Mouse (Mus musculus) cortical plate, adult 2 months (tissue): ENCODE data around the gene Cyfip1. TPM values are rescaled to one million over a fixed set of nuclear protein-coding genes. Genes with fewer than 3 reads are reported as not detected.

ENCODE experiments used
- H3K27ac ChIP-seq: fragments of 200-500 bp; 2 replicates; pipeline ENCODE4 v1.5.1; 2012; ENCODE audit warnings: low read length, control low read depth, inconsistent platforms; ENCODE audit not compliant: insufficient read depth
- H3K4me1 ChIP-seq: fragments of 200-500 bp; 2 replicates; pipeline ENCODE4 v1.6.1; 2011; ENCODE audit warnings: low read length; ENCODE audit not compliant: control insufficient read depth, insufficient read depth
- H3K4me3 ChIP-seq: fragments of 200-500 bp; 2 replicates; pipeline ENCODE4 v1.5.1; 2011; ENCODE audit warnings: mild to moderate bottlenecking, low read length, control low read depth; ENCODE audit not compliant: insufficient read depth
- CTCF ChIP-seq: fragments of 200-500 bp; IDR thresholded peaks from 2 replicates; pipeline ENCODE4 v1.5.1; 2011; ENCODE audit warnings: mild to moderate bottlenecking, control low read depth, low read length; ENCODE audit not compliant: insufficient read depth; ENCODE audit errors: extremely low read depth
- POLR2A ChIP-seq: fragments of 200-500 bp; IDR thresholded peaks from 2 replicates; pipeline ENCODE4 v1.6.1; 2011; ENCODE audit warnings: mild to moderate bottlenecking, low read length, control low read depth; ENCODE audit not compliant: insufficient read depth; ENCODE audit errors: extremely low read depth
- polyA plus RNA-seq: library from polyadenylated mRNA; depleted of rRNA; stranded (reverse); fragments of >200 nt; gene quantifications from 2 replicates; pipeline ENCODE4 v1.2.3, GENCODE M21; 2012; rRNA removed

Cyfip1 gene
- polyA plus RNA-seq, result 50.4 and 57.2 TPM in 2 replicates

- Histone ChIP-seq H3K4me3 (peak within 1 kb of the TSS; percentile 46), H3K4me1 (peaks cover 2% of the 10 kb centered on the region; the same call in 1 of the 2 replicates), H3K27ac (peak within 1 kb of the TSS; percentile 96)
- TF ChIP-seq POLR2A, result no peak
- TF ChIP-seq CTCF, result no peak
Observed at GRCm38 (mm10) chr7:55841445-55841844, at the start of gene Cyfip1. TSS of gene Cyfip1 (plus strand) at chr7:55841745.

- H3K4me1 ChIP-seq, result peaks cover 8% of the 10 kb centered on the region
- TF ChIP-seq CTCF, result no peak
- no peak for TF ChIP-seq POLR2A
- H3K27ac ChIP-seq, result no peak overlapping the region
- no peak overlapping the region for H3K4me3 ChIP-seq
Observed at GRCm38 (mm10) chr7:55792280-55792679, 49.3 kb upstream of the Cyfip1 start.

- H3K4me3 ChIP-seq, result peak overlapping the region; percentile 78
- no peak for TF ChIP-seq POLR2A
- no peak for TF ChIP-seq CTCF
- H3K4me1 ChIP-seq, result peaks cover 8% of the 10 kb centered on the region
- 0 out of 2 replicates have a peak overlapping the region, but pooled peaks have one; percentile 17 for H3K27ac ChIP-seq
Observed at GRCm38 (mm10) chr7:55793236-55793951, 48.2 kb upstream of the Cyfip1 start.

- Histone ChIP-seq H3K4me1 (peaks cover 8% of the 10 kb centered on the region), H3K4me3 (peak within 1 kb of the TSS; percentile 78), H3K27ac (0 out of 2 replicates have a peak within 1 kb of the TSS, but pooled peaks have one; percentile 17)
- no peak for TF ChIP-seq CTCF
- peak; percentile 90 for TF ChIP-seq POLR2A
Observed at GRCm38 (mm10) chr7:55793952-55794603, 47.5 kb upstream of the Cyfip1 start, which contains the start of gene Tubgcp5. TSS of gene Tubgcp5 (plus strand) at chr7:55794154.

GRCm38 (mm10) chr7:55799981-55800380 is 41.6 kb upstream of the Cyfip1 start:
- Histone ChIP-seq H3K4me3 (no peak overlapping the region), H3K27ac (no peak overlapping the region), H3K4me1 (peaks cover 2% of the 10 kb centered on the region)
- TF ChIP-seq POLR2A (no peak), CTCF (no peak)

- Histone ChIP-seq H3K27ac (no peak overlapping the region), H3K4me1 (no peaks in the 10 kb centered on the region), H3K4me3 (no peak overlapping the region)
- TF ChIP-seq POLR2A, result no peak
- TF ChIP-seq CTCF, result no peak
Observed at GRCm38 (mm10) chr7:55809967-55810366, 31.6 kb upstream of the Cyfip1 start.

- H3K4me1 ChIP-seq, result no peaks in the 10 kb centered on the region
- no peak for TF ChIP-seq POLR2A
- TF ChIP-seq CTCF, result no peak
- no peak overlapping the region for H3K27ac ChIP-seq
- no peak overlapping the region for H3K4me3 ChIP-seq
Observed at GRCm38 (mm10) chr7:55824468-55824867, 17.1 kb upstream of the Cyfip1 start.

- no peak overlapping the region for H3K4me3 ChIP-seq
- no peak overlapping the region for H3K27ac ChIP-seq
- TF ChIP-seq POLR2A, result no peak
- TF ChIP-seq CTCF, result no peak
- no peaks in the 10 kb centered on the region for H3K4me1 ChIP-seq
Observed at GRCm38 (mm10) chr7:55827551-55827950, 14.0 kb upstream of the Cyfip1 start.

GRCm38 (mm10) chr7:55836877-55837276 is 4.7 kb upstream of the Cyfip1 start:
- Histone ChIP-seq H3K27ac (no peak overlapping the region), H3K4me1 (no peaks in the 10 kb centered on the region), H3K4me3 (no peak overlapping the region)
- no peak for TF ChIP-seq CTCF
- TF ChIP-seq POLR2A, result no peak

- peaks cover 2% of the 10 kb centered on the region; the same call in 1 of the 2 replicates for H3K4me1 ChIP-seq
- H3K4me3 ChIP-seq, result peak overlapping the region; percentile 46
- peak overlapping the region; percentile 96 for H3K27ac ChIP-seq
- no peak for TF ChIP-seq POLR2A
- TF ChIP-seq CTCF, result no peak
Observed at GRCm38 (mm10) chr7:55841977-55842503, 495 bp downstream of the Cyfip1 start.
